Mouse (Mus musculus): Measurements from ENCODE around the gene Calml4. TPM values are rescaled to one million over a fixed set of nuclear protein-coding genes. Genes with fewer than 3 reads are reported as not detected.
"Not testable (repeated sequence)": the region's sequence is repeated elsewhere in the genome, so short reads cannot be mapped to it uniquely, and the experiment has no call there.

The Calml4 gene
- polyA plus RNA-seq (2012; rRNA removed): 160 and 189 TPM in 2 replicates

- WGBS: 12% methylated on average over 20 of the region's 20 CpGs
Measured at GRCm38 (mm10) chr9:62857719-62858261, at the start of gene Calml4. TSS of gene Calml4 (plus strand) at chr9:62858080.

GRCm38 (mm10) chr9:62810095-62810494, 47.8 kb upstream of the Calml4 start:
- no peak for DNase-seq (ENCODE audit: low read depth, low spot score)
- WGBS: 12% methylated on average over 8 of the region's 8 CpGs

More at GRCm38 (mm10) chr9:62857719-62858261, at the start of gene Calml4:
- peak; percentile 94 for DNase-seq (ENCODE audit: low read depth, low spot score)

- DNase-seq (ENCODE audit: low read depth, low spot score): peak; percentile 7
- WGBS: under 1% methylated on average over 58 of the region's 58 CpGs
Measured at GRCm38 (mm10) chr9:62810543-62811515, 47.1 kb upstream of the Calml4 start.

- under 1% methylated on average over 68 of the region's 68 CpGs for WGBS
- peak; percentile 44 for DNase-seq (ENCODE audit: low read depth, low spot score)
Measured at GRCm38 (mm10) chr9:62811516-62812121, 46.3 kb upstream of the Calml4 start, which contains the start of gene Fem1b. TSS of gene Fem1b (minus strand) at chr9:62811934.

GRCm38 (mm10) chr9:62812216-62813049, 45.4 kb upstream of the Calml4 start:
- WGBS: 23% methylated on average over 14 of the region's 14 CpGs
- no peak for DNase-seq (ENCODE audit: low read depth, low spot score)

GRCm38 (mm10) chr9:62814751-62815150, 43.1 kb upstream of the Calml4 start:
- no peak for DNase-seq (ENCODE audit: low read depth, low spot score)
- WGBS: 60% methylated on average over 2 of the region's 2 CpGs

- no peak for DNase-seq (ENCODE audit: low read depth, low spot score)
Measured at GRCm38 (mm10) chr9:62816323-62817098, 41.4 kb upstream of the Calml4 start.

GRCm38 (mm10) chr9:62817099-62817571, 40.7 kb upstream of the Calml4 start:
- 70% methylated on average over 12 of the region's 12 CpGs for WGBS

More at GRCm38 (mm10) chr9:62816323-62817098, 41.4 kb upstream of the Calml4 start:
- WGBS: 87% methylated on average over 9 of the region's 9 CpGs

GRCm38 (mm10) chr9:62817828-62818614, 39.9 kb upstream of the Calml4 start:
- WGBS: 40% methylated on average over 4 of the region's 4 CpGs
- no peak for DNase-seq (ENCODE audit: low read depth, low spot score)

More at GRCm38 (mm10) chr9:62817099-62817571, 40.7 kb upstream of the Calml4 start:
- DNase-seq (ENCODE audit: low read depth, low spot score): no peak

GRCm38 (mm10) chr9:62819494-62819893, 38.4 kb upstream of the Calml4 start:
- WGBS: 73% methylated on average over 3 of the region's 3 CpGs

GRCm38 (mm10) chr9:62819910-62820309, 38.0 kb upstream of the Calml4 start:
- DNase-seq (ENCODE audit: low read depth, low spot score): not testable (repeated sequence)
- WGBS: 87% methylated on average over 6 of the region's 6 CpGs

More at GRCm38 (mm10) chr9:62819494-62819893, 38.4 kb upstream of the Calml4 start:
- DNase-seq (ENCODE audit: low read depth, low spot score): no peak

- WGBS: 88% methylated on average over 6 of the region's 6 CpGs
- DNase-seq (ENCODE audit: low read depth, low spot score): no peak
Measured at GRCm38 (mm10) chr9:62820829-62821228, 37.1 kb upstream of the Calml4 start.

GRCm38 (mm10) chr9:62821811-62822210, 36.1 kb upstream of the Calml4 start:
- DNase-seq (ENCODE audit: low read depth, low spot score): no peak
- 94% methylated on average over 7 of the region's 7 CpGs for WGBS

GRCm38 (mm10) chr9:62825791-62826393, 32.0 kb upstream of the Calml4 start:
- DNase-seq (ENCODE audit: low read depth, low spot score): no peak
- 42% methylated on average over 9 of the region's 9 CpGs for WGBS

- 43% methylated on average over 7 of the region's 7 CpGs for whole genome bisulfite sequencing
- DNase-seq (ENCODE audit: low read depth, low spot score): no peak
Measured at GRCm38 (mm10) chr9:62826456-62826855, 31.4 kb upstream of the Calml4 start.

- DNase-seq (ENCODE audit: low read depth, low spot score): no peak
- 7% methylated on average over 24 of the region's 24 CpGs for WGBS
Measured at GRCm38 (mm10) chr9:62827939-62828652, 29.8 kb upstream of the Calml4 start.

- WGBS: under 1% methylated on average over 23 of the region's 23 CpGs
- DNase-seq (ENCODE audit: low read depth, low spot score): peak; percentile 91
Measured at GRCm38 (mm10) chr9:62828662-62829086, 29.2 kb upstream of the Calml4 start.

All from large intestine, adult 2 months (tissue).